Mouse (Mus musculus) T-helper 1 cell (primary cell): ENCODE measurements around the gene Cdh1.

ENCODE experiments used
- in situ Hi-C: fragments of 300-600 bp; cut with MboI, MseI; formaldehyde crosslinking; loops from one replicate; pipeline ENCODE4 v1.15.1; 2025; ENCODE audit warnings: high pct_unique_total_duplicates

Gene Cdh1

GRCm38 (mm10) chr8:106623016-106623415, 19.9 kb downstream of the Cdh1 start:
- in situ Hi-C loops = no loop called here

DNA sequence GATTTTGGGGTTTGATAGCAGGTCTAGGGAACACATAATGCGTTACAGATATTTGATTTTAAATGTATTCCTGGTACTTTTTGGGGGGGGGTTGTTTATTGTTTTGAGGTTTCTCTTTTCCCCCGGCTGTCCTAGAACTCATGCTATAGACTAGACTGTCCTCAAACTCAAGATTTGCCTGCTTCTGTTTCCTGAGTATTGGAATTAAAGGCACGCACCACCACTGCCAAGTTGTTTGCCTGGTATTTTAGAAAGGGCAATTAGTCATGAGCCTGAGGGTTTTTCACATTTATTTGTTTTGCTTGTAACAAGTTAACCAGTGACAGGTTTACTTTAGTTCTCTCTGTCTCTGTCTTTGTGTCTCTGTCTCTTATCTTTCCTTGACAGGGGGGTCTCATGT, 20.3 kb downstream of the Cdh1 start:
- in situ Hi-C loops = no loop called here

- in situ Hi-C loops = no loop called here
Observed at GRCm38 (mm10) chr8:106623954-106624353, 20.8 kb downstream of the Cdh1 start.

DNA sequence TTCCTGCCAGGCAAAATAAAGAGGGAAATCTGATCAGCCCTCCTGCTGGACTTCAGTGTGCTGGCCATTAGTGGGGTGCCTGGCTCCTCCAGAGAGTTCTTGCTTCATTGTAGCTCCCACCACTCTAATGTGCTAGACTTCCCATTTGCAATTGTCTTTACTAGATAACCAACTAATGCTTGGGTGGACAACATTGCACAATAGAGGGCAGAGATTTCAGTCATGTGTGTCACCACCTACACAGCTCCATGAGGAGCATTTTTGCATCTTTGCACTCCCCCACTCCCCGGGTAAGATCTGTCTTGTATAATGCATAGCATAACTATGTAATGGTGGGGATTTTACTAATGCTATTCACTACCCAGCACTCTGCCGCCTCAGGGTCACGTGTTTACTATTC, 21.6 kb downstream of the Cdh1 start:
- in situ Hi-C loops = no loop called here

DNA sequence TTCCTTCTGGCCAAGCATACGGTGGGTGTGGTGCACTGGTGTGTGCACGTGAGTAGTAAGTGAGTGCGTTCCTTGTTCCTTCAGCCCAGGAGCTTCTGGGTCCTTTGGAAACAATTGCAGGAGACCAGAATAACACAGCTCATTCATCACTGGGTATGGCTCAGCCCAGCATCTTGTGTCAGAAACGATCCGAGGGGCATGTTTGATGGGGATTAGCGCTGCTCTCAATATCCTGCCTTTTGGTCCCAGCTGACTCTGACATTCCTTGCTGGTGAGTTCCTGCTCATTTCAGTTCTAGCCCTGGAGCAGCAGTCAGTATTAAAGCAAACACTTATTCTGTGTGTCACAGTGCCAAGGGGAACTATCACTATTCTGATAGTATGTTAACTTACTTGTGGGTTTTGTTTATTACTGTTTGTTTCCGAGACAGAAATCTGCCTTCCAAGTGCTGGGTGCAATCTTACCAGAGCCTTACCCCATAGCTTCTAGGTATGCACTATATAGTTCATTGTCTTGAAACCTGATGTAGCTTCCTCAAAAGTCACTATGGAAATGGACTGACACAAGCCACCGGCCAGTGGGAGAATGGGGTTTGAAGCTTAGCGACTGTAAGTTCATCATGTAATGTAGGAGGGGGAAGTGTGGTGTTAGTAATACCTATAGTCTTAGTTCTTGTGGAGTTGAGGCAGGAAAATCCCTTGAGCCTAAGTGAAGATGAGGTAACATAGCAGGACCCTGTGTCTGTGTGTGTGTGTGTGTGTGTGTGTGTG, 23.1 kb downstream of the Cdh1 start:
- in situ Hi-C loops = no loop called here

- in situ Hi-C loops = no loop called here
Observed at GRCm38 (mm10) chr8:106628291-106628964, 25.3 kb downstream of the Cdh1 start.

GRCm38 (mm10) chr8:106629456-106629855, 26.3 kb downstream of the Cdh1 start:
- in situ Hi-C loops = no loop called here

- in situ Hi-C loops = no loop called here
Observed at GRCm38 (mm10) chr8:106631904-106632303, 28.8 kb downstream of the Cdh1 start.

DNA sequence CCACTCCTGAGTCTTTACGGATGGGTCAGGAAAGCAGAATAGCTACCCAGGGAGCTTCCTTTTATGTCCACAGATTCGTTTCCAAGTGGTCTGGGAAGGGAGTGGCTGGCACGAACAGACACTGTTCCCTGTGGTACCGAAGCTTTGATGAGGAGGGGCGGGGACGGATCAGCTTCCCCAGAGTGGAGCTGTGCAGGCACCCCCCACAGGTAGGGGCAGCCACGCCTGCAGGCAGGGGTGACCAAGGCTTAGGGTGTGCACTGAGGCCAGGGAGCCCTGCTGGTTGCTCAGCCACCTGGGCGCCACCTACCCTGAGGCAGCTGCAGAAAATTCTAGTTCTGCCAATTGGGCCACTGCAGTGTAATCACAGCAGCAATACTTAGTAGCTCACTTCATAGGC, 29.5 kb downstream of the Cdh1 start:
- in situ Hi-C loops = no loop called here

GRCm38 (mm10) chr8:106633361-106634158, 30.4 kb downstream of the Cdh1 start:
- in situ Hi-C loops = no loop called here

GRCm38 (mm10) chr8:106635284-106635683, 32.1 kb downstream of the Cdh1 start:
- in situ Hi-C loops = no loop called here

GRCm38 (mm10) chr8:106637446-106637845, 34.3 kb downstream of the Cdh1 start:
- in situ Hi-C loops = no loop called here

DNA sequence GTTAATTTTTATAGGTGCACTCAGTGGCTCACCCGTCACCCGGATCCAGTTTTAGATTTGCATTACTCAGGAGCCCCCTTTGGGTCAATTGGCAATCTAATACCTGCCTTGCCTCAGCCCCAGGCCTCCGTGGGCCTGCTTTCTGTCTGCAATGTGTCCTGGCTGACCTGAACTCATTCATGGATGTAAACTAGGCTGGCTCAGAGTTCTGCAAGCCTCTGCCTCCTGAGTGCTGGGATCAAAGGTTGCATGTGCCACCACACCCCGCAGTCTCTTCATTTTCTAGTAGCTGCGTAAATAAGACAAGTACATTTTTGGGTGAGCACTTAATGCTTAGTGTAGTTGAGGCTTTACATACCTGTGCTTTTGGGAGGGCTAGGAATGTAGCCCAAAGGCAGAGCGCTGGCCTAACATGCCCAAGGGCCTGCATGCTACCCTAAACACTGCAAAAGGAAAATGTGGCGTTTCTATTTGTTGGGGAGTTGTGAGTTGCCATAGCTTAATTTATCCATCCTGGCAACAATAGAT, 35.7 kb downstream of the Cdh1 start:
- in situ Hi-C loops = no loop called here

- in situ Hi-C loops = no loop called here
Observed at GRCm38 (mm10) chr8:106640212-106640611, 37.1 kb downstream of the Cdh1 start.

- in situ Hi-C loops = no loop called here
Observed at GRCm38 (mm10) chr8:106640921-106641320, 37.8 kb downstream of the Cdh1 start.

GRCm38 (mm10) chr8:106642172-106642571, 39.0 kb downstream of the Cdh1 start:
- in situ Hi-C loops = no loop called here

DNA sequence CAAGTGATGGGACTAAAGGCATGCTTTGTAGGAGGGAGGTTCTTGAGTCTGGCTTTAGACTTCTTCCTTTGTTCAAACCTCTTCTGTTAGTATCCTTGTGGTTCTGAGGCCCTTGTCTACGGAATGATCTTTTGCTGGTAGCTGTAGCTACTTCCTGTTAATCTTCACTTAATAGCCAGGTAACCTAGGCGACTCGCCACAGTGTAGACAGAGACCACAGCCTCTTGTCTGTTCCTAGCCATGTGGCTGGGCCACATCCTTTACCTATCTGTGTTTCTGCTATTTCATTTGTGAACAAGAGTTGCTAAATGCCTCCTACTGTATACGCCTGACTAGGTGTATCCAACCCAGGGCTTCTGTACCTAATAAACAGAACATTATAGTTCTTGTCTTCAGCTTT, 39.9 kb downstream of the Cdh1 start:
- in situ Hi-C loops = no loop called here

GRCm38 (mm10) chr8:106644957-106645356, 41.8 kb downstream of the Cdh1 start:
- in situ Hi-C loops = loop anchor here (5.0 kb wide), 2 partner anchors 83 to 213 kb away; no protein-coding TSS in a partner anchor

GRCm38 (mm10) chr8:106646153-106646552, 43.0 kb downstream of the Cdh1 start:
- in situ Hi-C loops = loop anchor here (5.0 kb wide), 2 partner anchors 84 to 214 kb away; no protein-coding TSS in a partner anchor

DNA sequence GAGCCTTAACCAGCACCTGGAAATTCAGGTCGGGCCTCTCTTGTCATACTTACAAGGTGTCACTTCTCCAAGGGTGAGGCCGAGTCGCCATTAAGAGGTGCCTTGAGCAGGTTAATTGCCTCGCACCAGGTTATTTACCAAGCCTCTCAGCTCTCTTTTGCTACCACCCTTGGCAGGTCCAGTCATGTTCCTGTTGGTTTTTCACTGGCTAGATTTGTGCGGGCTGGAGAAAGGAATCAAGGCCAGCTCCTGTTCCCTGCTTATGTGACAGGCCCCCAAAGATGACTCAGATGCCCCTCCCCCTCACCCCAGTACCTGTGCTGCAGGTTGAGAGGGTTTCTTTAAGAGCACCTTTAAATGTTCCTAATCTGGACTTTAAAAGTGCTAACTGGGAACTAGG, 43.6 kb downstream of the Cdh1 start:
- in situ Hi-C loops = loop anchor here (5.0 kb wide), 2 partner anchors 84 to 214 kb away; no protein-coding TSS in a partner anchor

DNA sequence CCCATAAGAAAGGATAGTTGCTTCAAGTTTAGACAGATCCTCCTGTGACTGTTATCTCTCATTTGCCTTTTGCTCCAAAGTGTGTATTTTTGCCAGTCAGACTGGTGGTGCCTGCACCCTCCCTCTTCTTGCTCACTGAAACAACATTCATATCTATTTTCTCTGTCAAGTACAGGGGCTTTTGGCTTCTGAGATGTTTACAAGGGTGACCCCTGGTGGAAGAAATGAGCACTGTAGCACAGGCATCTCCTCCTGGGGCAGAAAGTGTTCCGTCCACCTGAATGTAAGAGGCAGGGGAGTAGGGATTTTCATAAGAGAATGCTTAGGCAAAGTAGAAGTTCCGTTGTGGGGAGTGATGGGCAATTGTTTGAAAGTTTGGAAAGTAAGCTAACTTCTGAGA, 44.2 kb downstream of the Cdh1 start:
- in situ Hi-C loops = loop anchor here (5.0 kb wide), 2 partner anchors 85 to 215 kb away; no protein-coding TSS in a partner anchor

DNA sequence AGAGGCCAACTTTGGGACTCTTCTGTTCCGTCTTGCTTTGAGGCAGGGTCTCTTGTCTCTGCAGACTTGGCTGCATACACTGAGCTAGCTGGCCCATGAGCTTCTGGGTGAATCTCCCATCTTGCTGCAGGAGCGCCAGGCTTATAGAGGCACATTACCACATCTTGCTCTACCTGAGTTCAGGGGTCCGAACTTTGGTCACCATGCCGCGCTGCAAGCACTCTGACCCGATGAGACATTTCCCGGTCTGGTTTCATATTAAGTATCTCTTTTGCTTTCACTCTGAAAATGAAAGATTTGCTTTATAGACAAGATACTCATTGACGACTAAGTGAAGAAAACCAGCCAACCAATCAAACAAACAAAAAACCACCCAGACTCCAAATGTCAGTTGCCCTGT, 45.3 kb downstream of the Cdh1 start:
- in situ Hi-C loops = loop anchor here (5.0 kb wide), 2 partner anchors 86 to 216 kb away; no protein-coding TSS in a partner anchor
